Mouse (Mus musculus) liver, embryonic 13.5 days (tissue): Measurements from ENCODE around the gene Sgsm2. TPM values are rescaled to one million over a fixed set of nuclear protein-coding genes. Genes with fewer than 3 reads are reported as not detected.

ENCODE experiments used
- ATAC-seq: fragments of 200-750 bp; cut with Nextera tagmentation; 2 replicates; pipeline ENCODE4 v1.8.0; 2017; ENCODE audit warnings: low read depth, mild to moderate bottlenecking, moderate number of reproducible peaks, moderate library complexity
- DNase-seq: peaks from one replicate; pipeline ENCODE4 v3.0.0; 2022
- H3K27ac ChIP-seq: fragments of 300-500 bp; sonication (generic); 2 replicates; pipeline ENCODE4 v1.5.1; 2015; ENCODE audit warnings: moderate library complexity, mild to moderate bottlenecking, inconsistent platforms
- H3K27me3 ChIP-seq: fragments of 300-500 bp; sonication (generic); 2 replicates; pipeline ENCODE4 v1.6.1; 2015; ENCODE audit warnings: mild to moderate bottlenecking, inconsistent platforms
- H3K36me3 ChIP-seq: fragments of 300-500 bp; sonication (generic); 2 replicates; pipeline ENCODE4 v1.6.1; 2015; ENCODE audit warnings: mild to moderate bottlenecking, inconsistent platforms
- H3K4me1 ChIP-seq: fragments of 300-500 bp; sonication (generic); replicated peaks from 2 replicates; pipeline ENCODE4 v1.6.1; 2015; ENCODE audit warnings: inconsistent platforms
- H3K4me2 ChIP-seq: fragments of 300-500 bp; sonication (generic); 2 replicates; pipeline ENCODE4 v1.6.1; 2015; ENCODE audit warnings: inconsistent platforms, mild to moderate bottlenecking, moderate library complexity
- H3K4me3 ChIP-seq: fragments of 300-500 bp; sonication (generic); replicated peaks from 2 replicates; pipeline ENCODE4 v1.5.1; 2015; ENCODE audit warnings: mild to moderate bottlenecking, inconsistent platforms
- H3K9ac ChIP-seq: fragments of 300-500 bp; sonication (generic); 2 replicates; pipeline ENCODE4 v1.6.1; 2015; ENCODE audit warnings: mild to moderate bottlenecking, inconsistent platforms
- H3K9me3 ChIP-seq: fragments of 300-500 bp; sonication (generic); replicated peaks from 2 replicates; pipeline ENCODE4 v1.6.1; 2016; ENCODE audit warnings: inconsistent platforms
- WGBS: fragments of 180-500 bp; shearing (Covaris S2); methylation state at CpG from one replicate; pipeline ENCODE4 v1.1.7; 2015; ENCODE audit not compliant: insufficient replicate concordance; 5-methylcytosine and 5-hydroxymethylcytosine counted together
- polyA plus RNA-seq: library from polyadenylated mRNA; unstranded; fragments of >200 nt; fragmentation: Nextera tagmentation; extraction: Ambion mirVana; gene quantifications from 2 replicates; pipeline ENCODE4 v1.2.1, GENCODE M21; 2015

The Sgsm2 gene
- polyA plus RNA-seq, 1 experiment from 2014 or later = 1.2 TPM

GRCm38 (mm10) chr11:74909978-74910377, 13.1 kb upstream of the Sgsm2 start:
- no peak for DNase-seq

GRCm38 (mm10) chr11:74908618-74909399, 11.9 kb upstream of the Sgsm2 start:
- WGBS = 76% methylated on average over 12 of the region's 12 CpGs
- Histone ChIP-seq H3K9me3 (no peaks in the 10 kb centered on the region), H3K36me3 (peaks cover 63% of the 10 kb centered on the region), H3K4me1 (0 out of 2 replicates have a peak, but pooled peaks cover 5% of the 10 kb centered on the region), H3K9ac (no peak overlapping the region), H3K4me3 (no peak overlapping the region), H3K27me3 (no peaks in the 10 kb centered on the region), H3K27ac (no peak overlapping the region), H3K4me2 (no peak overlapping the region)
- ATAC-seq (no peak), DNase-seq (no peak)

More at GRCm38 (mm10) chr11:74909978-74910377, 13.1 kb upstream of the Sgsm2 start:
- Histone ChIP-seq H3K27ac (no peak overlapping the region), H3K9ac (no peak overlapping the region), H3K36me3 (peaks cover 52% of the 10 kb centered on the region), H3K4me3 (no peak overlapping the region), H3K4me1 (0 out of 2 replicates have a peak, but pooled peaks cover 5% of the 10 kb centered on the region), H3K4me2 (no peak overlapping the region), H3K9me3 (no peaks in the 10 kb centered on the region), H3K27me3 (no peaks in the 10 kb centered on the region)
- no peak for ATAC-seq
- WGBS = 72% methylated on average over 4 of the region's 4 CpGs

- no peak overlapping the region for H3K27ac ChIP-seq
- no peak overlapping the region for H3K4me3 ChIP-seq
- no peaks in the 10 kb centered on the region for H3K27me3 ChIP-seq
- H3K9ac ChIP-seq = no peak overlapping the region
- DNase-seq (no peak), ATAC-seq (no peak)
- no peaks in the 10 kb centered on the region for H3K9me3 ChIP-seq
- H3K36me3 ChIP-seq = peaks cover 73% of the 10 kb centered on the region
- H3K4me2 ChIP-seq = no peak overlapping the region
- WGBS = 87% methylated on average over 6 of the region's 6 CpGs
- H3K4me1 ChIP-seq = 0 out of 2 replicates have a peak, but pooled peaks cover 5% of the 10 kb centered on the region
These were observed 11.0 kb upstream of the Sgsm2 start for GRCm38 (mm10) chr11:74907850-74908249.

GRCm38 (mm10) chr11:74902416-74902815, 5.6 kb upstream of the Sgsm2 start:
- no peak overlapping the region for H3K4me2 ChIP-seq
- no peak overlapping the region for H3K27ac ChIP-seq
- peaks cover 81% of the 10 kb centered on the region for H3K36me3 ChIP-seq
- no peaks in the 10 kb centered on the region for H3K27me3 ChIP-seq
- DNase-seq (no peak), ATAC-seq (no peak)
- H3K9ac ChIP-seq = no peak overlapping the region
- H3K4me1 ChIP-seq = peaks cover 42% of the 10 kb centered on the region
- 85% methylated on average over 5 of the region's 5 CpGs for WGBS
- no peak overlapping the region for H3K4me3 ChIP-seq
- no peaks in the 10 kb centered on the region for H3K9me3 ChIP-seq

- ATAC-seq = no peak
- Histone ChIP-seq H3K36me3 (peaks cover 72% of the 10 kb centered on the region), H3K4me1 (peaks cover 47% of the 10 kb centered on the region), H3K9ac (0 out of 2 replicates have a peak overlapping the region, but pooled peaks have one; percentile 7), H3K27ac (no peak overlapping the region), H3K9me3 (no peaks in the 10 kb centered on the region), H3K4me2 (no peak overlapping the region), H3K27me3 (no peaks in the 10 kb centered on the region), H3K4me3 (no peak overlapping the region)
- no peak for DNase-seq
- WGBS = 79% methylated on average over 6 of the region's 6 CpGs
These were observed 4.7 kb upstream of the Sgsm2 start for GRCm38 (mm10) chr11:74901555-74901954.

- Histone ChIP-seq H3K27me3 (no peaks in the 10 kb centered on the region), H3K27ac (peak overlapping the region; percentile 83), H3K4me2 (peak overlapping the region; percentile 99), H3K4me1 (peaks cover 54% of the 10 kb centered on the region), H3K9me3 (no peaks in the 10 kb centered on the region), H3K9ac (peak overlapping the region; percentile 87), H3K4me3 (peak overlapping the region; percentile 85), H3K36me3 (peaks cover 41% of the 10 kb centered on the region)
- ATAC-seq (no peak), DNase-seq (no peak)
- under 1% methylated on average over 7 of the region's 7 CpGs for WGBS
These were observed 1.6 kb upstream of the Sgsm2 start for GRCm38 (mm10) chr11:74898517-74898827.

GRCm38 (mm10) chr11:74897678-74898516, 1.0 kb upstream of the Sgsm2 start, which contains the start of gene Tsr1:
Tsr1 (plus strand) TSS chr11:74898071.
- no peaks in the 10 kb centered on the region for H3K27me3 ChIP-seq
- H3K9ac ChIP-seq = peak within 1 kb of the TSS; percentile 87
- DNase-seq (peak; percentile 84), ATAC-seq (peak; percentile 80)
- H3K4me1 ChIP-seq = peaks cover 54% of the 10 kb centered on the region
- WGBS = under 1% methylated on average over 54 of the region's 54 CpGs
- H3K4me3 ChIP-seq = peak within 1 kb of the TSS; percentile 85
- H3K4me2 ChIP-seq = peak within 1 kb of the TSS; percentile 99
- H3K9me3 ChIP-seq = no peaks in the 10 kb centered on the region
- H3K27ac ChIP-seq = peak within 1 kb of the TSS; percentile 83
- H3K36me3 ChIP-seq = peaks cover 36% of the 10 kb centered on the region

GRCm38 (mm10) chr11:74895980-74896900, 620 bp downstream of the Sgsm2 start:
- Histone ChIP-seq H3K27me3 (no peaks in the 10 kb centered on the region), H3K27ac (peak overlapping the region; percentile 83), H3K4me3 (peak overlapping the region; percentile 85), H3K9ac (peak overlapping the region; percentile 87), H3K9me3 (no peaks in the 10 kb centered on the region), H3K36me3 (peaks cover 20% of the 10 kb centered on the region), H3K4me1 (peaks cover 46% of the 10 kb centered on the region), H3K4me2 (peak overlapping the region; percentile 99)
- WGBS = 2% methylated on average over 45 of the region's 55 CpGs
- DNase-seq (peak; percentile 57), ATAC-seq (peak; percentile 63)

- Histone ChIP-seq H3K27ac (no peak overlapping the region), H3K9ac (no peak overlapping the region), H3K27me3 (no peaks in the 10 kb centered on the region), H3K4me3 (no peak overlapping the region), H3K36me3 (peaks cover 4% of the 10 kb centered on the region), H3K4me2 (no peak overlapping the region), H3K9me3 (no peaks in the 10 kb centered on the region), H3K4me1 (peaks cover 30% of the 10 kb centered on the region)
- DNase-seq = no peak
- no peak for ATAC-seq
- 88% methylated on average over 4 of the region's 4 CpGs for WGBS
These were observed 2.2 kb downstream of the Sgsm2 start for GRCm38 (mm10) chr11:74894619-74895018.

GRCm38 (mm10) chr11:74883098-74883497, 13.8 kb downstream of the Sgsm2 start:
- Histone ChIP-seq H3K9ac (no peak overlapping the region), H3K9me3 (no peaks in the 10 kb centered on the region), H3K36me3 (peaks cover 9% of the 10 kb centered on the region; the same call in 1 of the 2 replicates), H3K4me3 (no peak overlapping the region), H3K4me1 (peaks cover 8% of the 10 kb centered on the region), H3K27me3 (no peaks in the 10 kb centered on the region), H3K4me2 (no peak overlapping the region), H3K27ac (no peak overlapping the region)
- 88% methylated on average over 10 of the region's 10 CpGs for WGBS
- ATAC-seq (no peak), DNase-seq (no peak)
